Mouse (Mus musculus): ENCODE data around the gene Hils1. TPM values are rescaled to one million over a fixed set of nuclear protein-coding genes. Genes with fewer than 3 reads are reported as not detected.

Hils1 gene
- total and polyA plus RNA-seq, 3 experiments = not detected

GRCm38 (mm10) chr11:94937787-94938186 lies 29.6 kb upstream of the Hils1 start:
- H3K4me1 ChIP-seq (ENCODE audit: control insufficient read depth in 1 of 2, insufficient read depth in 2 of 2, low read length in 2 of 2) = peaks cover 0 to 11% of the 10 kb centered on the region in 2 experiments; a peak in 3 of 4 replicates
- no peak for TF ChIP-seq USF2 (IDR thresholded peaks at IDR 0.05; ENCODE audit: borderline replicate concordance in 1 of 2, insufficient read depth in 1 of 2, low read depth in 1 of 2, low read length in 2 of 2)
- no peak for TF ChIP-seq KAT2A (conservative IDR thresholded peaks at IDR 0.05; ENCODE audit: low read depth, low read length)
- TF ChIP-seq SIN3A (IDR thresholded peaks at IDR 0.05; ENCODE audit: low read length) = no peak
- no peak for TF ChIP-seq POLR2AphosphoS2 (IDR thresholded peaks at IDR 0.05; ENCODE audit: low read length)
- TF ChIP-seq HCFC1 (IDR thresholded peaks at IDR 0.05; ENCODE audit: low read depth, low read length) = no peak
- TF ChIP-seq MEF2A (IDR thresholded peaks at IDR 0.05; ENCODE audit: extremely low read depth, insufficient replicate concordance, low read depth, low read length, poor library complexity, severe bottlenecking) = no peak
- no peak for TF ChIP-seq RAD21 (IDR thresholded peaks at IDR 0.05; ENCODE audit: low read depth, low read length)
- no peak for TF ChIP-seq E2F4 (IDR thresholded peaks at IDR 0.05; ENCODE audit: borderline replicate concordance, low read depth, low read length)
- no peak for TF ChIP-seq MAFK (IDR thresholded peaks at IDR 0.05; ENCODE audit: borderline replicate concordance, low read depth, low read length)
- no peak for TF ChIP-seq CHD2 (IDR thresholded peaks at IDR 0.05; ENCODE audit: low read length)
- TF ChIP-seq GABPA (IDR thresholded peaks at IDR 0.05; ENCODE audit: low read depth, low read length) = no peak
- no peak for TF ChIP-seq ZC3H11A (IDR thresholded peaks at IDR 0.05; ENCODE audit: low read depth, low read length)
- TF ChIP-seq GATA1 (IDR thresholded peaks at IDR 0.05; ENCODE audit: low read depth, low read length) = no peak
- no peak for TF ChIP-seq ELF1 (IDR thresholded peaks at IDR 0.05; ENCODE audit: low read depth, low read length)
- TF ChIP-seq NELFE (IDR thresholded peaks at IDR 0.05; ENCODE audit: low read depth, low read length) = no peak
- TF ChIP-seq UBTF (IDR thresholded peaks at IDR 0.05; ENCODE audit: borderline replicate concordance, insufficient read depth, low read depth, low read length) = no peak
- TF ChIP-seq ETS1 (IDR thresholded peaks at IDR 0.05; ENCODE audit: low read depth, low read length) = no peak
- TF ChIP-seq NRF1 (IDR thresholded peaks at IDR 0.05; ENCODE audit: insufficient read depth, low read depth, low read length, poor library complexity, severe bottlenecking) = no peak
- DNase-seq (ENCODE audit: low read depth, low spot score) = no peak
- H3K27ac ChIP-seq (ENCODE audit: control insufficient read depth, low read depth, low read length) = no peak overlapping the region
- H3K9me3 ChIP-seq (replicated peaks; ENCODE audit: insufficient read depth, low read length) = no peaks in the 10 kb centered on the region
- H3K36me3 ChIP-seq (ENCODE audit: control insufficient read depth in 1 of 2, insufficient read depth in 2 of 2, low read length in 2 of 2) = no peaks in the 10 kb centered on the region
- peaks cover 4 to 10% of the 10 kb centered on the region in 2 experiments; a peak in 3 of 4 replicates for H3K27me3 ChIP-seq (ENCODE audit: control insufficient read depth in 1 of 2, insufficient read depth in 2 of 2, low read length in 2 of 2)
- no peaks in the 10 kb centered on the region for H3K79me2 ChIP-seq (ENCODE audit: control insufficient read depth, insufficient read depth, low read length, poor library complexity)
- H3K4me3 ChIP-seq (ENCODE audit: control insufficient read depth in 1 of 2, insufficient read depth in 1 of 2, low read depth in 2 of 2, low read length in 2 of 2) = peak overlapping the region; percentile 59 to 82
- peak overlapping the region; percentile 41 for H3K9ac ChIP-seq (ENCODE audit: control insufficient read depth, low read depth, low read length, poor library complexity, severe bottlenecking)

GRCm38 (mm10) chr11:94938296-94938695 lies 29.1 kb upstream of the Hils1 start:
- peak overlapping the region in 1 of 2 experiments; percentile 82; a peak in 1 of 4 replicates for H3K4me3 ChIP-seq (ENCODE audit: control insufficient read depth in 1 of 2, insufficient read depth in 1 of 2, low read depth in 2 of 2, low read length in 2 of 2)
- DNase-seq (ENCODE audit: low read depth, low spot score) = no peak

More at GRCm38 (mm10) chr11:94938296-94938695, 29.1 kb upstream of the Hils1 start:
- Histone ChIP-seq H3K79me2 (ENCODE audit: control insufficient read depth, insufficient read depth, low read length, poor library complexity) (no peaks in the 10 kb centered on the region), H3K27ac (ENCODE audit: control insufficient read depth, low read depth, low read length) (no peak overlapping the region), H3K9me3 (replicated peaks; ENCODE audit: insufficient read depth, low read length) (no peaks in the 10 kb centered on the region), H3K36me3 (ENCODE audit: control insufficient read depth in 1 of 2, insufficient read depth in 2 of 2, low read length in 2 of 2) (no peaks in the 10 kb centered on the region), H3K27me3 (ENCODE audit: control insufficient read depth in 1 of 2, insufficient read depth in 2 of 2, low read length in 2 of 2) (peaks cover 4 to 6% of the 10 kb centered on the region in 2 experiments; a peak in 2 of 4 replicates), H3K4me1 (ENCODE audit: control insufficient read depth in 1 of 2, insufficient read depth in 2 of 2, low read length in 2 of 2) (peaks cover 0 to 11% of the 10 kb centered on the region in 2 experiments; a peak in 3 of 4 replicates), H3K9ac (ENCODE audit: control insufficient read depth, low read depth, low read length, poor library complexity, severe bottlenecking) (no peak overlapping the region)
- TF ChIP-seq ZC3H11A (IDR thresholded peaks at IDR 0.05; ENCODE audit: low read depth, low read length) (no peak), POLR2A (IDR thresholded peaks at IDR 0.05; ENCODE audit: control insufficient read depth in 1 of 2, insufficient read depth in 1 of 2, low read depth in 1 of 2, low read length in 2 of 2, poor library complexity in 1 of 2) (no peak), ELF1 (IDR thresholded peaks at IDR 0.05; ENCODE audit: low read depth, low read length) (no peak), TBP (IDR thresholded peaks at IDR 0.05; ENCODE audit: low read depth, low read length) (no peak), KAT2A (conservative IDR thresholded peaks at IDR 0.05; ENCODE audit: low read depth, low read length) (no peak), ZNF384 (IDR thresholded peaks at IDR 0.05; ENCODE audit: low read depth, low read length) (no peak), USF2 (IDR thresholded peaks at IDR 0.05; ENCODE audit: borderline replicate concordance in 1 of 2, insufficient read depth in 1 of 2, low read depth in 1 of 2, low read length in 2 of 2) (no peak), UBTF (IDR thresholded peaks at IDR 0.05; ENCODE audit: borderline replicate concordance, insufficient read depth, low read depth, low read length) (no peak), MYB (IDR thresholded peaks at IDR 0.05; ENCODE audit: low read depth, low read length) (no peak), ZKSCAN1 (IDR thresholded peaks at IDR 0.05; ENCODE audit: low read depth, low read length) (no peak), GATA1 (IDR thresholded peaks at IDR 0.05; ENCODE audit: low read depth, low read length) (no peak), MYC (IDR thresholded peaks at IDR 0.05; ENCODE audit: low read depth, low read length) (no peak)
